Mouse (Mus musculus) hindbrain, embryonic 13.5 days (tissue): ENCODE data around the gene Nde1. TPM values are rescaled to one million over a fixed set of nuclear protein-coding genes. Genes with fewer than 3 reads are reported as not detected.
A peak's percentile ranks its signal among the peaks of the same experiment; 100 is the strongest.
"Not testable (repeated sequence)": the region's sequence is repeated elsewhere in the genome, so short reads cannot be mapped to it uniquely, and the experiment has no call there.

ENCODE experiments used
- ATAC-seq: fragments of 200-750 bp; cut with Nextera tagmentation; 2 replicates; pipeline ENCODE4 v1.8.0; 2017; ENCODE audit warnings: moderate TSS enrichment; ENCODE audit not compliant: low FRiP score
- H3K27ac ChIP-seq: fragments of 300-500 bp; sonication (generic); 2 replicates; pipeline ENCODE4 v1.5.1; 2015; ENCODE audit warnings: inconsistent platforms, mild to moderate bottlenecking, moderate library complexity
- H3K27me3 ChIP-seq: fragments of 300-500 bp; sonication (generic); 2 replicates; pipeline ENCODE4 v1.6.1; 2015; ENCODE audit warnings: mild to moderate bottlenecking, inconsistent platforms
- H3K36me3 ChIP-seq: fragments of 300-500 bp; sonication (generic); 2 replicates; pipeline ENCODE4 v1.6.1; 2015; ENCODE audit warnings: mild to moderate bottlenecking, inconsistent platforms
- H3K4me1 ChIP-seq: fragments of 300-500 bp; sonication (generic); replicated peaks from 2 replicates; pipeline ENCODE4 v1.6.1; 2015; ENCODE audit warnings: inconsistent platforms
- H3K4me2 ChIP-seq: fragments of 300-500 bp; sonication (generic); 2 replicates; pipeline ENCODE4 v1.6.1; 2015; ENCODE audit warnings: inconsistent platforms, mild to moderate bottlenecking, moderate library complexity
- H3K4me3 ChIP-seq: fragments of 300-500 bp; sonication (generic); 2 replicates; pipeline ENCODE4 v1.5.1; 2015; ENCODE audit warnings: mild to moderate bottlenecking, inconsistent platforms
- H3K9ac ChIP-seq: fragments of 300-500 bp; sonication (generic); 2 replicates; pipeline ENCODE4 v1.6.1; 2015; ENCODE audit warnings: mild to moderate bottlenecking, inconsistent platforms
- H3K9me3 ChIP-seq: fragments of 300-500 bp; sonication (generic); 2 replicates; pipeline ENCODE4 v1.6.1; 2016; ENCODE audit warnings: inconsistent platforms
- WGBS: fragments of 180-500 bp; shearing (Covaris S2); methylation state at CpG from one replicate; pipeline ENCODE4 v1.1.7; 2015; 5-methylcytosine and 5-hydroxymethylcytosine counted together
- polyA plus RNA-seq: library from polyadenylated mRNA; unstranded; fragments of >200 nt; fragmentation: Nextera tagmentation; extraction: Ambion mirVana; gene quantifications from 2 replicates; pipeline ENCODE4 v1.2.1, GENCODE M21; 2015

The Nde1 gene
- polyA plus RNA-seq, 1 experiment from 2014 or later = 35.6 TPM

- ATAC-seq = no peak
- Histone ChIP-seq H3K9ac (no peak overlapping the region), H3K4me3 (no peak overlapping the region), H3K27me3 (no peaks in the 10 kb centered on the region), H3K4me2 (no peak overlapping the region), H3K4me1 (no peaks in the 10 kb centered on the region), H3K36me3 (peaks cover 92% of the 10 kb centered on the region), H3K27ac (no peak overlapping the region), H3K9me3 (no peaks in the 10 kb centered on the region)
- WGBS = 83% methylated on average over 1 of the region's 1 CpGs
Measured at GRCm38 (mm10) chr16:14137976-14138561, 25.0 kb upstream of the Nde1 start.

DNA sequence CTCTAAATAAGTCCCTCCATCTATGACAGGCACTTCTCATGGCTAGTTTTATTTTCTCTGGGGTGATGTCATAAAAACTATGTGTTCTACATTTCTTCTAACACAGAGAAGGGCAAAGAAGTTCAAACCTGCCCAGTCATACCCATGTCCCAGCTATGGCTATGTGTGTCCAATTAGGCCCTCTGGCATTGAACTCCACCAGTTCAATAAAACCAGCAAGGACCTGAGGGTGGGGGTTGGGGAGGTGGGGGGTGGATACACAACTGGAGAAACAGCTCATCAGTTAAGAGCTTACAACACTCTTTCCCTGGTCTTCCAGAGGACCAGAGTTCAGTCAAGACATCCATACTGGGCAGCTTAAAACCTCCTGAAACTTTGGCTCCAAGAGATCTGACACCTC lies 24.0 kb upstream of the Nde1 start:
- Histone ChIP-seq H3K36me3 (peaks cover 85% of the 10 kb centered on the region), H3K27me3 (no peaks in the 10 kb centered on the region), H3K4me3 (no peak overlapping the region), H3K9me3 (no peaks in the 10 kb centered on the region), H3K4me2 (no peak overlapping the region), H3K4me1 (no peaks in the 10 kb centered on the region), H3K9ac (no peak overlapping the region), H3K27ac (no peak overlapping the region)
- ATAC-seq = no peak

DNA sequence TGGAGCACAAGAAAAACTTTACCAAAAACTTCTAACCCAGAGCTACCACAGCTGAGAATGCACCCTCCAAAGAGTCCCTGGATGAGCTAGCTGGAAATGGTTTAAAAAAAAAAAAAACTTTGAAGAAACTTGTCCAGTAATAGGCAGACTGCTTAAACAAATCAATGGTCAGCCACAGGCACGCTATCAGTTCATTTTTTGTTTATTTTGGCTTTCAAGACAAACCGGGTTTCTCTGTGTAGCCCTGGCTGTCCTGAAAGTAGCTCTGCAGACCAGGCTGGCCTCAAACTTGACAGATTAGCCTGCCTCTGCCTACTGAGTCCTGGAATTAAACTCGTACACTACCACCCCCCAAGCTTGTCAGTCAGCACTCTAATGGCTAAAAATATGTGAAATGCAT lies 19.8 kb upstream of the Nde1 start:
- Histone ChIP-seq H3K27me3 (no peaks in the 10 kb centered on the region), H3K9me3 (no peaks in the 10 kb centered on the region), H3K9ac (no peak overlapping the region), H3K27ac (no peak overlapping the region), H3K4me2 (no peak overlapping the region), H3K4me3 (no peak overlapping the region), H3K4me1 (no peaks in the 10 kb centered on the region), H3K36me3 (peaks cover 80% of the 10 kb centered on the region)
- no peak for ATAC-seq
- WGBS = 92% methylated on average over 3 of the region's 3 CpGs

DNA sequence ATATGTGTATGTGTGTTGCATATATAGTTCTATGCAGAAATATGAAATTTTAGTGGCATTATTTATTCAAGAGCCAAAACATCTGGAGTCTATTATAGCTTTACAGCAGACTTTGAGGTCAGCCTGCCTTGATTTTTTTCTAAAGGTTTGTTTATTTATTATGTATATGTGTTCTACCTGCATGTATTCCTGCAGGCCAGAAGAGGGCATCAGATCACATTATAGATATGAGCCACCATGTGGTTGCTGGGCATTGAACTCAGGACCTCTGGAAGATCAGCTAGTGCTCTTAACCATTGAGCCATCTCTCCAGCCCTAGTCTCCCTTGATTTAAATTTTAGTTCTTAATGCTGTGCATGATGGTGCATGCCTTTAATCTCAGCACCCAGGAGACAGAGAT lies 15.4 kb upstream of the Nde1 start:
- peaks cover 71% of the 10 kb centered on the region for H3K36me3 ChIP-seq
- no peak for ATAC-seq
- no peak overlapping the region for H3K27ac ChIP-seq
- H3K4me1 ChIP-seq = no peaks in the 10 kb centered on the region
- no peak overlapping the region for H3K4me3 ChIP-seq
- H3K4me2 ChIP-seq = no peak overlapping the region
- H3K9ac ChIP-seq = no peak overlapping the region
- no peaks in the 10 kb centered on the region for H3K27me3 ChIP-seq
- no peaks in the 10 kb centered on the region for H3K9me3 ChIP-seq

GRCm38 (mm10) chr16:14151718-14152117 lies 11.4 kb upstream of the Nde1 start:
- Histone ChIP-seq H3K9ac (no peak overlapping the region), H3K36me3 (peaks cover 51% of the 10 kb centered on the region), H3K27ac (no peak overlapping the region), H3K4me2 (no peak overlapping the region), H3K27me3 (no peaks in the 10 kb centered on the region), H3K9me3 (no peaks in the 10 kb centered on the region), H3K4me1 (no peaks in the 10 kb centered on the region), H3K4me3 (no peak overlapping the region)
- ATAC-seq = no peak
- WGBS = 96% methylated on average over 4 of the region's 4 CpGs

GRCm38 (mm10) chr16:14155638-14156037 lies 7.4 kb upstream of the Nde1 start:
- not testable (repeated sequence) for H3K9ac ChIP-seq, H3K27me3 ChIP-seq, H3K4me2 ChIP-seq, ATAC-seq, H3K9me3 ChIP-seq, H3K4me3 ChIP-seq, H3K27ac ChIP-seq
- WGBS = 83% methylated on average over 1 of the region's 2 CpGs
- Histone ChIP-seq H3K36me3 (peaks cover 26% of the 10 kb centered on the region), H3K4me1 (peaks cover 12% of the 10 kb centered on the region)

- no peak overlapping the region for H3K9ac ChIP-seq
- H3K4me2 ChIP-seq = no peak overlapping the region
- WGBS = 93% methylated on average over 6 of the region's 6 CpGs
Measured at GRCm38 (mm10) chr16:14156312-14156711, 6.8 kb upstream of the Nde1 start.

DNA sequence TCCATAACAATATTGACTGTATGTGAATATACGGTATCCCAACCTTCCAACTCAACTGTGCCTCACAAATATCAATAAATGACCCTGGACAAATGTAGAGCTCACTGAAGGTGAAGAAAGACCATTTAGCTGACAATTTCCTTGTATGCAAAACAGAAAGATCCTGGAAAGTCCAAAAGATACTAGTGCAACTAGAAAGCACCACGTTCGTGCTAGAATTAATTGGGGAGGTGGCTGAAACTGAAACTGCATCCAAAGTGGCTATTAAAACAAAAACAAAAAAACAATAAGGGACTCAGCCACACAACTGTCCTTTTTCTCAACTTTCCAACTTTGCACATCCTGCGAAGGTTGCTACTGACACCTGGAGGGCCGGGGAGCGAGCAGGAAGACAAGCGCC lies 4.5 kb upstream of the Nde1 start:
- H3K4me3 ChIP-seq = peak overlapping the region; percentile 78
- H3K36me3 ChIP-seq = 0 out of 2 replicates have a peak, but pooled peaks cover 3% of the 10 kb centered on the region
- H3K9ac ChIP-seq = peak overlapping the region; percentile 84
- ATAC-seq = no peak
- H3K27ac ChIP-seq = peak overlapping the region; percentile 95
- H3K4me1 ChIP-seq = peaks cover 19% of the 10 kb centered on the region
- 11% methylated on average over 7 of the region's 7 CpGs for WGBS
- peak overlapping the region; percentile 75 for H3K4me2 ChIP-seq
- H3K9me3 ChIP-seq = no peaks in the 10 kb centered on the region
- H3K27me3 ChIP-seq = no peaks in the 10 kb centered on the region

More at GRCm38 (mm10) chr16:14156312-14156711, 6.8 kb upstream of the Nde1 start:
- peaks cover 12% of the 10 kb centered on the region for H3K4me1 ChIP-seq
- H3K4me3 ChIP-seq = no peak overlapping the region
- H3K27ac ChIP-seq = no peak overlapping the region
- peaks cover 24% of the 10 kb centered on the region for H3K36me3 ChIP-seq
- no peaks in the 10 kb centered on the region for H3K27me3 ChIP-seq
- no peaks in the 10 kb centered on the region for H3K9me3 ChIP-seq
- no peak for ATAC-seq

DNA sequence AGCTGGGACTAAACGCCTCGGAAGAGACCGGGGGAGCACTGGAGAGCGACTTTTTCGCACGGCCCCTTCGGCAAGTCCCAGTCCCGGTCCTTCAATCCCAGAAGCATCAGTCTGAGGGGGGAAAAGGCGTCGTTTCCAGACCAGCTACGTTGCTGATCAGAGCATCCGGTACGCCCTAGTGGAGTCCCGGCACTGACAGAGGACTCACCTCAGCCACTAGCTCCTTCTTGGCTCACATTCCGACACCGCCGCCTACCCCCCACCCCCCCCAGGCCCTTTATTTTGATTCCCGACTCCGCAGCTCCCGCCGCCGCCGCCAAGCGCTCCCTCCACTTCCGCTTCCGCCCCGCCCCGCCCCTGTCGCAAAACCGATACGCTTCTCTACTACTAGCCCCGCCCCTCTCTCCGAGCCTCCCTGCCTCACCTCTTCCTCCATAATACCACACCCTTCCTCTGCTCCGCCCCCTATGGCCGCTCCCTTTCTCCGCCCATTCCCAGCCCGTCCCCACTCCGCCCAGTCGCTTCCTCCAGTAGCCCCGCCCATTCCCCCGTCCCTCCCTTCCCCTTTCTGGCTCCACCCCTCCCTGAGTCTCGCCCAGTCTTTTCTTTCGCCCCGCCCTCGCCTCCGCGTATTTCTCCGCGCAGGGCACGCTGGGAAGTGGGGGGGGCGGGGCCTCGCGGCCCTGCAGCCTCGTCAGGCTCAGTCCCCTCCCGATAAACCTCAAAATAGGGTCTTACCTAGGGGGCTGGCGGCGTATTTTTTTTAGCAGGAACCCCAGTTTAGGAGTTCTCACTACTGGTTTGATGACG lies 3.9 kb upstream of the Nde1 start:
- peak; percentile 96 for ATAC-seq
- WGBS = under 1% methylated on average over 56 of the region's 58 CpGs

GRCm38 (mm10) chr16:14159746-14160131 lies 3.3 kb upstream of the Nde1 start:
- H3K9ac ChIP-seq = peak overlapping the region; percentile 81
- H3K27ac ChIP-seq = peak overlapping the region; percentile 95
- peak; percentile 50 for ATAC-seq
- peak overlapping the region; percentile 78 for H3K4me3 ChIP-seq
- H3K4me1 ChIP-seq = peaks cover 29% of the 10 kb centered on the region
- H3K4me2 ChIP-seq = peak overlapping the region; percentile 55
- no peaks in the 10 kb centered on the region for H3K9me3 ChIP-seq
- no peaks in the 10 kb centered on the region for H3K36me3 ChIP-seq
- H3K27me3 ChIP-seq = no peaks in the 10 kb centered on the region
- WGBS = under 1% methylated on average over 10 of the region's 10 CpGs

More for the DNA sequence above, 3.9 kb upstream of the Nde1 start:
- Histone ChIP-seq H3K27me3 (no peaks in the 10 kb centered on the region), H3K9me3 (no peaks in the 10 kb centered on the region), H3K27ac (peak overlapping the region; percentile 95), H3K4me3 (peak overlapping the region; percentile 78), H3K4me1 (peaks cover 25% of the 10 kb centered on the region), H3K36me3 (no peaks in the 10 kb centered on the region), H3K4me2 (peak overlapping the region; percentile 75), H3K9ac (peak overlapping the region; percentile 84)

GRCm38 (mm10) chr16:14160941-14161340 lies 2.1 kb upstream of the Nde1 start:
- H3K27ac ChIP-seq = no peak overlapping the region
- ATAC-seq = no peak
- 81% methylated on average over 1 of the region's 1 CpGs for WGBS

DNA sequence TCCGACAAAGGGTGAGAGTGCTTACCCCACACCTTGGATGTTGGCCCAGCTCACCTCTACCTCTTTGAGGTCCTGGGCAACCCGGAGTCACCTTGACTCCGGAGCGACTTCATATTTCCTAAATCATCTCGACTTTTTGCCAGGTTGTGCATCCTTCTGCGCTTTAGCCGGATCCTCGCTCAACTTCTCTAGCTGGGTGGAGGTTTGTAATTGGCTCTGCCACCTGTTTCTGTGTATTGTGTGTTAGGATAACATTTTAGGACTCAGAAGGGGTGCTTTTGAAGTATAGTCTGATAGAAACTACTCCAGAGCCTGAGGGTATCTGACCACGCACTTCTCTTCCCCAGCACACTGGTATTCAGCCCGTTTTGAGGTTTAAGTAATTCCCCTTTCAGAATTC lies 656 bp downstream of the Nde1 start:
- 3% methylated on average over 10 of the region's 10 CpGs for WGBS
- H3K36me3 ChIP-seq = 0 out of 2 replicates have a peak, but pooled peaks cover 2% of the 10 kb centered on the region
- H3K9me3 ChIP-seq = no peaks in the 10 kb centered on the region
- no peak overlapping the region for H3K27ac ChIP-seq
- ATAC-seq = no peak
- H3K9ac ChIP-seq = peak overlapping the region; percentile 82
- peak overlapping the region; percentile 69 for H3K4me2 ChIP-seq
- peaks cover 16% of the 10 kb centered on the region for H3K4me1 ChIP-seq
- no peaks in the 10 kb centered on the region for H3K27me3 ChIP-seq
- peak overlapping the region; percentile 65 for H3K4me3 ChIP-seq

More at GRCm38 (mm10) chr16:14160941-14161340, 2.1 kb upstream of the Nde1 start:
- Histone ChIP-seq H3K4me3 (no peak overlapping the region), H3K9ac (no peak overlapping the region), H3K4me1 (peaks cover 29% of the 10 kb centered on the region), H3K9me3 (no peaks in the 10 kb centered on the region), H3K27me3 (no peaks in the 10 kb centered on the region), H3K36me3 (no peaks in the 10 kb centered on the region), H3K4me2 (no peak overlapping the region)

DNA sequence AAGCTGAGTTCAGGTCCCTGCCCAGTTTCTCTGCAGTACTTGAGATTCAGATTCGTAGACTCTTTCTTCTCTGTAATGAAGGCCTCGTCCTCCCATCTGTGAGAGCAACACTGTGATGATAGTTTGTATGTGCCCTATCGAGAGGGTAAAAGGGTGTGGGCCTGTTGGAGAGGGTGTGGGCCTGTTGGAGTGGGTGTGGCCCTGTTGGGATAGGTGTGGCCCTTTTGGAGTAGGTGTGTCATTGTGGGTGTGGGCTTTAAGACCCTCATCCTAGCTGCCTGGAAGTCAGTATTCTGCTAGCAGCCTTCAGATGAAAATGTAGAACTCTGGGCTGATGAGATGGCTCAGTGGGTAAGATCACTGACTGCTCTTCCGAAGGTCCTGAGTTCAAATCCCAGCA lies 3.4 kb downstream of the Nde1 start:
- peaks cover 26% of the 10 kb centered on the region for H3K36me3 ChIP-seq
- H3K4me1 ChIP-seq = peaks cover 16% of the 10 kb centered on the region
- H3K4me3 ChIP-seq = no peak overlapping the region
- H3K9ac ChIP-seq = no peak overlapping the region
- WGBS = 97% methylated on average over 4 of the region's 4 CpGs
- no peak overlapping the region for H3K27ac ChIP-seq
- no peak overlapping the region for H3K4me2 ChIP-seq
- ATAC-seq = no peak
- H3K9me3 ChIP-seq = no peaks in the 10 kb centered on the region
- no peaks in the 10 kb centered on the region for H3K27me3 ChIP-seq
